Comparison of ENCODE assay signal across 19 mouse cellular contexts in the genomic region with DNA sequence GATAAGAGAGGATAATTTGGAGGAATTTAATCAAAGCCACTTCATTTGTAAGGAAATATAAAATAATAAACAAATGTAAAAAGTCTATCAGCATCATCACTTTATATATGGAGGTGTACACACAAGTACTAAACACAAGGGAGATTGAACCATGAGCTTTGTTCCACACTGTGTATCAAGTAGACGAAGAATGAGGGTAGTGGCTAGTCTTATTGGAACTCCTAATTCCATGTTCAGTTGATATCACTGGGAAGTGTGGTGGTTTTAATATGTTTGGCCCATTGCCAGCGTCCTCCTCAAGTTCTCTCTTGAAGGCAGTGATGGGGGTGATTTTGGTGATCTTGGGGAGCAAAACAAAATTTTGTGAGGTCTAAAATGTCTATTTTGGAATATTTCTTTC.
DNase-seq lines count a peak whose midpoint lies in the region; ATAC-seq and TF ChIP-seq lines count a peak whose summit lies in the region.
"Had no signal": no experiment of that assay in that cellular context is flagged by ENCODE, and none has a peak within 500 bp of the region (broad histone marks: within the 10 kb centered on the region; RNA-seq: fewer than 3 reads in every experiment).

No protein-coding gene starts in this region.

- no peaks in the 10 kb centered on the region for H3K36me3 ChIP-seq in forebrain, embryonic 12.5 days (replicated peaks)
- H3K36me3 ChIP-seq in forebrain, postnatal 0 days (ENCODE audit: insufficient read depth), result no peaks in the 10 kb centered on the region
- H3K36me3 ChIP-seq in midbrain, embryonic 11.5 days (ENCODE audit: control insufficient read depth, insufficient read depth, low read length), result no peaks in the 10 kb centered on the region
- no peaks in the 10 kb centered on the region for H3K36me3 ChIP-seq in midbrain, postnatal 0 days (ENCODE audit: insufficient read depth, low read length)
- H3K36me3 ChIP-seq: forebrain, embryonic 10.5 days; hindbrain, embryonic 12.5 days; hindbrain, embryonic 15.5 days had no signal

- DNase-seq in cerebellum, postnatal 10 days, result peak; percentile 4 to 23
- no peak for DNase-seq in cerebellum, postnatal 4 days (ENCODE audit: low spot score in 2 of 2)
- no peak for DNase-seq in forebrain, postnatal 0 days
- peak; percentile 83 for DNase-seq in midbrain, embryonic 11.5 days (ENCODE audit: low spot score, missing footprints)
- no peak for DNase-seq in midbrain, postnatal 0 days (ENCODE audit: low spot score)
- DNase-seq: adrenal gland, adult 8-10 months; adrenal gland, postnatal 25 days; cerebellum, adult 11-12 months; cerebellum, adult 8-10 months; gastrocnemius, adult 2 months; gastrocnemius, postnatal 14 days; heart, adult 11 months had no signal

- H3K9me3 ChIP-seq in forebrain, embryonic 12.5 days, result no peaks in the 10 kb centered on the region
- no peaks in the 10 kb centered on the region for H3K9me3 ChIP-seq in forebrain, postnatal 0 days (ENCODE audit: low read length)
- no peaks in the 10 kb centered on the region for H3K9me3 ChIP-seq in midbrain, embryonic 11.5 days (ENCODE audit: control insufficient read depth, low read length)
- H3K9me3 ChIP-seq in midbrain, postnatal 0 days (ENCODE audit: low read length), result no peaks in the 10 kb centered on the region
- H3K9me3 ChIP-seq: forebrain, embryonic 10.5 days; hindbrain, embryonic 12.5 days; hindbrain, embryonic 15.5 days had no signal

- H3K27ac ChIP-seq in forebrain, embryonic 12.5 days, result no peak overlapping the region
- no peak overlapping the region for H3K27ac ChIP-seq in forebrain, postnatal 0 days (ENCODE audit: low read depth, low read length)
- H3K27ac ChIP-seq in midbrain, embryonic 11.5 days (ENCODE audit: low read depth, low read length), result peak overlapping the region; percentile 4; the same call in 1 of the 2 replicates
- no peak overlapping the region for H3K27ac ChIP-seq in midbrain, postnatal 0 days (ENCODE audit: low read depth, low read length)
- H3K27ac ChIP-seq: forebrain, embryonic 10.5 days; gastrocnemius, adult 2 months; hindbrain, embryonic 12.5 days; hindbrain, embryonic 15.5 days had no signal

- no peak overlapping the region for H3K4me2 ChIP-seq in forebrain, embryonic 12.5 days
- no peak overlapping the region for H3K4me2 ChIP-seq in forebrain, postnatal 0 days (ENCODE audit: low read depth)
- no peak overlapping the region for H3K4me2 ChIP-seq in midbrain, embryonic 11.5 days
- no peak overlapping the region for H3K4me2 ChIP-seq in midbrain, postnatal 0 days (ENCODE audit: low read depth, low read length, poor library complexity, severe bottlenecking)
- H3K4me2 ChIP-seq: heart, embryonic 11.5 days; hindbrain, embryonic 12.5 days; hindbrain, embryonic 15.5 days had no signal

- no peak overlapping the region for H3K4me3 ChIP-seq in forebrain, embryonic 12.5 days (replicated peaks)
- no peak overlapping the region for H3K4me3 ChIP-seq in forebrain, postnatal 0 days (ENCODE audit: low read depth, low read length)
- H3K4me3 ChIP-seq in midbrain, embryonic 11.5 days (ENCODE audit: low read depth, low read length), result no peak overlapping the region
- no peak overlapping the region for H3K4me3 ChIP-seq in midbrain, postnatal 0 days (ENCODE audit: low read depth, low read length)
- H3K4me3 ChIP-seq: forebrain, embryonic 10.5 days; gastrocnemius, adult 2 months; hindbrain, embryonic 12.5 days; hindbrain, embryonic 15.5 days had no signal

- 22% methylated on average over 2 of the region's 2 CpGs for WGBS in forebrain, embryonic 12.5 days
- 18% methylated on average over 2 of the region's 2 CpGs for WGBS in forebrain, postnatal 0 days
- 15% methylated on average over 2 of the region's 2 CpGs for WGBS in midbrain, embryonic 11.5 days
- 30% methylated on average over 2 of the region's 2 CpGs for WGBS in midbrain, postnatal 0 days

- no peaks in the 10 kb centered on the region for H3K27me3 ChIP-seq in forebrain, embryonic 12.5 days
- H3K27me3 ChIP-seq in forebrain, postnatal 0 days (ENCODE audit: insufficient read depth, low read length), result no peaks in the 10 kb centered on the region
- no peaks in the 10 kb centered on the region for H3K27me3 ChIP-seq in midbrain, embryonic 11.5 days (ENCODE audit: control insufficient read depth, insufficient read depth, low read length)
- H3K27me3 ChIP-seq in midbrain, postnatal 0 days (ENCODE audit: insufficient read depth, low read length), result no peaks in the 10 kb centered on the region
- H3K27me3 ChIP-seq: hindbrain, embryonic 12.5 days; hindbrain, embryonic 15.5 days had no signal

- peak; percentile 11; the same call in 1 of the 2 replicates for ATAC-seq in forebrain, embryonic 12.5 days (ENCODE audit: low FRiP score)
- no peak for ATAC-seq in forebrain, postnatal 0 days
- peak; percentile 66; the same call in 1 of the 2 replicates for ATAC-seq in midbrain, embryonic 11.5 days (ENCODE audit: low FRiP score)
- ATAC-seq in midbrain, postnatal 0 days (ENCODE audit: low FRiP score), result no peak
- ATAC-seq: activated CD4-positive, CD25-positive, alpha-beta regulatory T cell, adult 4 months; forebrain, embryonic 16.5 days had no signal

- TF ChIP-seq CTCF in forebrain, postnatal 0 days (IDR thresholded peaks at IDR 0.05; ENCODE audit: low read depth), result no peak
- TF ChIP-seq CTCF in midbrain, postnatal 0 days (IDR thresholded peaks at IDR 0.05), result no peak

- no peak overlapping the region for H3K9ac ChIP-seq in forebrain, embryonic 12.5 days
- H3K9ac ChIP-seq in forebrain, postnatal 0 days, result no peak overlapping the region
- H3K9ac ChIP-seq in midbrain, embryonic 11.5 days (ENCODE audit: low read length), result no peak overlapping the region
- H3K9ac ChIP-seq in midbrain, postnatal 0 days (replicated peaks; ENCODE audit: low read length, poor library complexity, severe bottlenecking), result no peak overlapping the region
- H3K9ac ChIP-seq: hindbrain, embryonic 12.5 days; hindbrain, embryonic 15.5 days had no signal

- 0 out of 2 replicates have a peak, but pooled peaks cover 3% of the 10 kb centered on the region for H3K4me1 ChIP-seq in forebrain, embryonic 12.5 days
- H3K4me1 ChIP-seq in forebrain, postnatal 0 days (ENCODE audit: insufficient read depth), result no peaks in the 10 kb centered on the region
- peaks cover 3% of the 10 kb centered on the region; the same call in 1 of the 2 replicates for H3K4me1 ChIP-seq in midbrain, embryonic 11.5 days (ENCODE audit: control insufficient read depth, insufficient read depth, low read length)
- H3K4me1 ChIP-seq in midbrain, postnatal 0 days (ENCODE audit: insufficient read depth, low read length), result no peaks in the 10 kb centered on the region
- H3K4me1 ChIP-seq: hindbrain, embryonic 12.5 days; hindbrain, embryonic 15.5 days had no signal

Comparison
In these comparisons a context has a peak if more than half of its experiments do, and no peak if none do; other contexts are left out.
1. DNase-seq: peak in cerebellum, postnatal 10 days (2 of 2) and midbrain, embryonic 11.5 days (single experiment); none in cerebellum, postnatal 4 days (0 of 2), forebrain, postnatal 0 days (single experiment) and midbrain, postnatal 0 days (single experiment).
2. ATAC-seq: peak in forebrain, embryonic 12.5 days (single experiment) and midbrain, embryonic 11.5 days (single experiment); none in forebrain, postnatal 0 days (single experiment) and midbrain, postnatal 0 days (single experiment).